Mouse (Mus musculus): ENCODE data around the gene Prr14. TPM values are rescaled to one million over a fixed set of nuclear protein-coding genes. Genes with fewer than 3 reads are reported as not detected.
"Not testable (repeated sequence)": the region's sequence is repeated elsewhere in the genome, so short reads cannot be mapped to it uniquely, and the experiment has no call there.

Prr14 gene
- 18.6 and 22.8 TPM in 2 replicates for polyA plus RNA-seq (2015; fragmentation: Nextera tagmentation; extraction: Ambion mirVana)

- not testable (repeated sequence) for H3K4me1 ChIP-seq (ENCODE audit: control insufficient read depth, low read depth, low read length); H3K9ac ChIP-seq (ENCODE audit: low read depth, low read length); H3K9me3 ChIP-seq (replicated peaks; ENCODE audit: control insufficient read depth, low read length); ATAC-seq (ENCODE audit: low read depth); H3K27ac ChIP-seq (ENCODE audit: low read length); H3K27me3 ChIP-seq (ENCODE audit: control insufficient read depth, insufficient read depth, low read depth, low read length)
- H3K36me3 ChIP-seq (ENCODE audit: control insufficient read depth, insufficient read depth) = peaks cover 27% of the 10 kb centered on the region
- H3K4me2 ChIP-seq (ENCODE audit: low read depth, low read length) = peak within 1 kb of the TSS; percentile 19
- peak within 1 kb of the TSS; percentile 4; the same call in 1 of the 2 replicates for H3K4me3 ChIP-seq (ENCODE audit: low read depth, low read length)
- 87% methylated on average over 8 of the region's 8 CpGs for WGBS (ENCODE audit: insufficient replicate concordance)
Observed at GRCm38 (mm10) chr7:127459311-127459710, at the start of gene Prr14. Gene Prr14, plus strand, starts transcription at chr7:127459611.

GRCm38 (mm10) chr7:127411418-127411817 lies 48.0 kb upstream of the Prr14 start:
- no peaks in the 10 kb centered on the region for H3K36me3 ChIP-seq (ENCODE audit: control insufficient read depth, insufficient read depth)
- no peaks in the 10 kb centered on the region for H3K9me3 ChIP-seq (replicated peaks; ENCODE audit: control insufficient read depth, low read length)
- no peak overlapping the region for H3K9ac ChIP-seq (ENCODE audit: low read depth, low read length)
- no peak for ATAC-seq (ENCODE audit: low read depth)
- no peaks in the 10 kb centered on the region; the same call in 1 of the 2 replicates for H3K4me1 ChIP-seq (ENCODE audit: control insufficient read depth, low read depth, low read length)
- no peak overlapping the region for H3K4me2 ChIP-seq (ENCODE audit: low read depth, low read length)
- 43% methylated on average over 2 of the region's 2 CpGs for WGBS (ENCODE audit: insufficient replicate concordance)
- no peaks in the 10 kb centered on the region for H3K27me3 ChIP-seq (ENCODE audit: control insufficient read depth, insufficient read depth, low read depth, low read length)
- no peak overlapping the region for H3K4me3 ChIP-seq (ENCODE audit: low read depth, low read length)
- no peak overlapping the region for H3K27ac ChIP-seq (ENCODE audit: low read length)

GRCm38 (mm10) chr7:127421388-127422191 lies 37.8 kb upstream of the Prr14 start, which contains the start of gene Zfp688:
Gene Zfp688, minus strand, starts transcription at chr7:127422068.
- Histone ChIP-seq H3K4me1 (ENCODE audit: control insufficient read depth, low read depth, low read length) (peaks cover 13% of the 10 kb centered on the region), H3K9me3 (replicated peaks; ENCODE audit: control insufficient read depth, low read length) (no peaks in the 10 kb centered on the region), H3K27ac (ENCODE audit: low read length) (peak within 1 kb of the TSS; percentile 57), H3K27me3 (ENCODE audit: control insufficient read depth, insufficient read depth, low read depth, low read length) (no peaks in the 10 kb centered on the region; the same call in 1 of the 2 replicates), H3K4me3 (ENCODE audit: low read depth, low read length) (peak within 1 kb of the TSS; percentile 84), H3K4me2 (ENCODE audit: low read depth, low read length) (peak within 1 kb of the TSS; percentile 72), H3K36me3 (ENCODE audit: control insufficient read depth, insufficient read depth) (peaks cover 3% of the 10 kb centered on the region; the same call in 1 of the 2 replicates), H3K9ac (ENCODE audit: low read depth, low read length) (peak within 1 kb of the TSS; percentile 86)
- peak; percentile 94 for ATAC-seq (ENCODE audit: low read depth)
- WGBS (ENCODE audit: insufficient replicate concordance) = 2% methylated on average over 48 of the region's 48 CpGs

GRCm38 (mm10) chr7:127422247-127422646 lies 37.2 kb upstream of the Prr14 start:
- H3K9me3 ChIP-seq (replicated peaks; ENCODE audit: control insufficient read depth, low read length) = no peaks in the 10 kb centered on the region
- ATAC-seq (ENCODE audit: low read depth) = peak; percentile 57
- peaks cover 13% of the 10 kb centered on the region for H3K4me1 ChIP-seq (ENCODE audit: control insufficient read depth, low read depth, low read length)
- peak overlapping the region; percentile 72 for H3K4me2 ChIP-seq (ENCODE audit: low read depth, low read length)
- H3K36me3 ChIP-seq (ENCODE audit: control insufficient read depth, insufficient read depth) = peaks cover 3% of the 10 kb centered on the region; the same call in 1 of the 2 replicates
- 1% methylated on average over 15 of the region's 15 CpGs for WGBS (ENCODE audit: insufficient replicate concordance)
- H3K27ac ChIP-seq (ENCODE audit: low read length) = no peak overlapping the region
- peak overlapping the region; percentile 84 for H3K4me3 ChIP-seq (ENCODE audit: low read depth, low read length)
- peak overlapping the region; percentile 86 for H3K9ac ChIP-seq (ENCODE audit: low read depth, low read length)
- no peaks in the 10 kb centered on the region; the same call in 1 of the 2 replicates for H3K27me3 ChIP-seq (ENCODE audit: control insufficient read depth, insufficient read depth, low read depth, low read length)

- no peak overlapping the region for H3K4me2 ChIP-seq (ENCODE audit: low read depth, low read length)
- no peaks in the 10 kb centered on the region for H3K36me3 ChIP-seq (ENCODE audit: control insufficient read depth, insufficient read depth)
- no peak overlapping the region for H3K4me3 ChIP-seq (ENCODE audit: low read depth, low read length)
- peaks cover 13% of the 10 kb centered on the region for H3K4me1 ChIP-seq (ENCODE audit: control insufficient read depth, low read depth, low read length)
- H3K9me3 ChIP-seq (replicated peaks; ENCODE audit: control insufficient read depth, low read length) = no peaks in the 10 kb centered on the region
- H3K9ac ChIP-seq (ENCODE audit: low read depth, low read length) = no peak overlapping the region
- H3K27ac ChIP-seq (ENCODE audit: low read length) = no peak overlapping the region
- no peaks in the 10 kb centered on the region; the same call in 1 of the 2 replicates for H3K27me3 ChIP-seq (ENCODE audit: control insufficient read depth, insufficient read depth, low read depth, low read length)
- WGBS (ENCODE audit: insufficient replicate concordance) = 84% methylated on average over 3 of the region's 3 CpGs
- ATAC-seq (ENCODE audit: low read depth) = no peak
Observed at GRCm38 (mm10) chr7:127425291-127425690, 34.1 kb upstream of the Prr14 start.

- no peak for ATAC-seq (ENCODE audit: low read depth)
- no peak overlapping the region for H3K9ac ChIP-seq (ENCODE audit: low read depth, low read length)
- peaks cover 12% of the 10 kb centered on the region for H3K4me1 ChIP-seq (ENCODE audit: control insufficient read depth, low read depth, low read length)
- WGBS (ENCODE audit: insufficient replicate concordance) = 68% methylated on average over 2 of the region's 2 CpGs
- H3K4me3 ChIP-seq (ENCODE audit: low read depth, low read length) = no peak overlapping the region
- no peak overlapping the region for H3K4me2 ChIP-seq (ENCODE audit: low read depth, low read length)
- no peaks in the 10 kb centered on the region for H3K36me3 ChIP-seq (ENCODE audit: control insufficient read depth, insufficient read depth)
- H3K27ac ChIP-seq (ENCODE audit: low read length) = no peak overlapping the region
- no peaks in the 10 kb centered on the region; the same call in 1 of the 2 replicates for H3K27me3 ChIP-seq (ENCODE audit: control insufficient read depth, insufficient read depth, low read depth, low read length)
- H3K9me3 ChIP-seq (replicated peaks; ENCODE audit: control insufficient read depth, low read length) = no peaks in the 10 kb centered on the region
Observed at GRCm38 (mm10) chr7:127425911-127426310, 33.5 kb upstream of the Prr14 start.

- WGBS (ENCODE audit: insufficient replicate concordance) = 38% methylated on average over 3 of the region's 3 CpGs
- Histone ChIP-seq H3K27ac (ENCODE audit: low read length) (no peak overlapping the region), H3K9me3 (replicated peaks; ENCODE audit: control insufficient read depth, low read length) (no peaks in the 10 kb centered on the region), H3K4me1 (ENCODE audit: control insufficient read depth, low read depth, low read length) (peaks cover 8% of the 10 kb centered on the region), H3K36me3 (ENCODE audit: control insufficient read depth, insufficient read depth) (no peaks in the 10 kb centered on the region), H3K4me3 (ENCODE audit: low read depth, low read length) (no peak overlapping the region), H3K9ac (ENCODE audit: low read depth, low read length) (no peak overlapping the region), H3K4me2 (ENCODE audit: low read depth, low read length) (no peak overlapping the region), H3K27me3 (ENCODE audit: control insufficient read depth, insufficient read depth, low read depth, low read length) (no peaks in the 10 kb centered on the region; the same call in 1 of the 2 replicates)
- ATAC-seq (ENCODE audit: low read depth) = no peak
Observed at GRCm38 (mm10) chr7:127426354-127426753, 33.1 kb upstream of the Prr14 start.

GRCm38 (mm10) chr7:127435206-127435605 lies 24.2 kb upstream of the Prr14 start:
- WGBS (ENCODE audit: insufficient replicate concordance) = 59% methylated on average over 4 of the region's 4 CpGs
- Histone ChIP-seq H3K4me2 (ENCODE audit: low read depth, low read length) (no peak overlapping the region), H3K4me1 (ENCODE audit: control insufficient read depth, low read depth, low read length) (no peaks in the 10 kb centered on the region), H3K9me3 (replicated peaks; ENCODE audit: control insufficient read depth, low read length) (peaks cover 6% of the 10 kb centered on the region), H3K36me3 (ENCODE audit: control insufficient read depth, insufficient read depth) (no peaks in the 10 kb centered on the region), H3K9ac (ENCODE audit: low read depth, low read length) (no peak overlapping the region), H3K27me3 (ENCODE audit: control insufficient read depth, insufficient read depth, low read depth, low read length) (no peaks in the 10 kb centered on the region), H3K27ac (ENCODE audit: low read length) (no peak overlapping the region), H3K4me3 (ENCODE audit: low read depth, low read length) (no peak overlapping the region)
- ATAC-seq (ENCODE audit: low read depth) = no peak

- no peak overlapping the region for H3K4me2 ChIP-seq (ENCODE audit: low read depth, low read length)
- no peaks in the 10 kb centered on the region for H3K4me1 ChIP-seq (ENCODE audit: control insufficient read depth, low read depth, low read length)
- H3K27ac ChIP-seq (ENCODE audit: low read length) = no peak overlapping the region
- H3K27me3 ChIP-seq (ENCODE audit: control insufficient read depth, insufficient read depth, low read depth, low read length) = no peaks in the 10 kb centered on the region
- WGBS (ENCODE audit: insufficient replicate concordance) = 81% methylated on average over 3 of the region's 3 CpGs
- peaks cover 6% of the 10 kb centered on the region for H3K9me3 ChIP-seq (replicated peaks; ENCODE audit: control insufficient read depth, low read length)
- H3K36me3 ChIP-seq (ENCODE audit: control insufficient read depth, insufficient read depth) = no peaks in the 10 kb centered on the region
- no peak overlapping the region for H3K9ac ChIP-seq (ENCODE audit: low read depth, low read length)
- ATAC-seq (ENCODE audit: low read depth) = no peak
- H3K4me3 ChIP-seq (ENCODE audit: low read depth, low read length) = no peak overlapping the region
Observed at GRCm38 (mm10) chr7:127437724-127438123, 21.7 kb upstream of the Prr14 start.

Data from liver, embryonic 16.5 days (tissue).